Mouse (Mus musculus): ENCODE measurements around the gene Erg28. TPM values are rescaled to one million over a fixed set of nuclear protein-coding genes. Genes with fewer than 3 reads are reported as not detected.

Gene Erg28
- polyA plus RNA-seq, 1 experiment, result 38.5 TPM

DNA sequence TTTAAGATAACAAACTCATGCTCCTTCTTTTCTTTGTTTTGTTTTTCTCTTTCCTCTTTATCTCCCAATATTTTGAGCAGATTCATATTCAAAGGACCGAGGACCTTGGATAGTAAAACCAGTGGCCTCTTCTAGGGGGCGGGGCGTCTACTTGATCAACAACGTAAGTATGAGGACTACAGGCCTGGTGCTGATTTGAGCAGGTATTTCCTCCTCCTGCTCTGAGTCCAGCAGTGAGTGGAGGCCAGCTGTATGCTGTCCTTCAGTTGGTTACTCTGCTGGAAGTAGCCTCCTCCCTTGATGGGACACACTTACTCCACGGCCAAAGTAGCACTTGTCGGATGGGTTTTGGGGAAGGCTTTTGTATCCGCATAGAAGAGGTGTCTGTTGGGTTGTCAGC, 33.0 kb upstream of the Erg28 start:
- Histone ChIP-seq H3K27me3 (ENCODE audit: control insufficient read depth, insufficient read depth, insufficient read length) (no peaks in the 10 kb centered on the region), H3K79me2 (ENCODE audit: control insufficient read depth, insufficient read depth) (no peaks in the 10 kb centered on the region), H3K4me2 (ENCODE audit: low read depth) (no peak overlapping the region), H3K4me3 (no peak overlapping the region), H3ac (ENCODE audit: control insufficient read depth, insufficient read length) (no peak overlapping the region), H3K36me3 (ENCODE audit: control insufficient read depth, insufficient read depth) (no peaks in the 10 kb centered on the region)
- TF ChIP-seq SRF (IDR thresholded peaks at IDR 0.05; ENCODE audit: control insufficient read depth, insufficient read length, low read depth) (no peak), MYOG (IDR thresholded peaks at IDR 0.05; ENCODE audit: control insufficient read depth in 1 of 3, insufficient read depth in 1 of 3, insufficient read length in 2 of 3, low read depth in 2 of 3) (no peak), USF1 (IDR thresholded peaks at IDR 0.05; ENCODE audit: low read depth) (no peak), REST (IDR thresholded peaks at IDR 0.05; ENCODE audit: insufficient read depth, insufficient read length) (no peak), MYOD1 (IDR thresholded peaks at IDR 0.05; ENCODE audit: control insufficient read depth in 1 of 3, insufficient read length in 2 of 3, low read depth in 2 of 3) (no peak)

DNA sequence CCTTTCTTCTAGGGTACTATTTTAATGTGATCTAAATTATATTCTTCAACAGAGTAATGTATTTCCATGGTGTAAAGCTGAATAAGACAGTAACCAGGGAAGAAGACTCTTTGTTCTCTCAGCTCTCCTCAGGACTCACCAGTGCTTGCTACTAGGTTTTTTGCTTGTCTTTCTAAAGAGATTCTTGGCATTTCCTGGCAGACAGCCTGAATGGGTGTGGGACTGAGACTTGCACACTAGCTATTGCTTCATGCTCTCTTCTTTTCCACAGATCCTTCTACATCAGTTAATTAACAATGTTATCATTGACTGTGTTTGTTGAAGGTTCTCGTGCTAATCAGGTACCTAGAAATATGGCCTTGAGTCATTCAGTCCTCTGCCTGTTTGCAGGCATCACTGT, 29.9 kb upstream of the Erg28 start:
- H3K4me2 ChIP-seq (ENCODE audit: low read depth), result no peak overlapping the region
- no peak overlapping the region for H3K4me3 ChIP-seq
- TF ChIP-seq REST (IDR thresholded peaks at IDR 0.05; ENCODE audit: insufficient read depth, insufficient read length) (no peak), E2F4 (IDR thresholded peaks at IDR 0.05; ENCODE audit: insufficient read depth) (no peak), USF1 (IDR thresholded peaks at IDR 0.05; ENCODE audit: low read depth) (no peak), TCF3 (IDR thresholded peaks at IDR 0.05; ENCODE audit: insufficient read length, low read depth) (no peak), POLR2A (IDR thresholded peaks at IDR 0.05; ENCODE audit: insufficient read length, low read depth) (no peak), MYOD1 (IDR thresholded peaks at IDR 0.05; ENCODE audit: control insufficient read depth in 1 of 3, insufficient read length in 2 of 3, low read depth in 2 of 3) (no peak), SRF (IDR thresholded peaks at IDR 0.05; ENCODE audit: control insufficient read depth, insufficient read length, low read depth) (no peak), MAX (IDR thresholded peaks at IDR 0.05; ENCODE audit: low read depth) (no peak), MYOG (IDR thresholded peaks at IDR 0.05; ENCODE audit: control insufficient read depth in 1 of 3, insufficient read depth in 1 of 3, insufficient read length in 2 of 3, low read depth in 2 of 3) (no peak), POLR2AphosphoS2 (IDR thresholded peaks at IDR 0.05; ENCODE audit: insufficient read length, low read depth) (no peak), TCF12 (IDR thresholded peaks at IDR 0.05; ENCODE audit: insufficient read depth, poor library complexity, severe bottlenecking) (no peak)
- H3ac ChIP-seq (ENCODE audit: control insufficient read depth, insufficient read length), result no peak overlapping the region
- H3K79me2 ChIP-seq (ENCODE audit: control insufficient read depth, insufficient read depth), result no peaks in the 10 kb centered on the region
- H3K27me3 ChIP-seq (ENCODE audit: control insufficient read depth, insufficient read depth, insufficient read length), result no peaks in the 10 kb centered on the region
- H3K36me3 ChIP-seq (ENCODE audit: control insufficient read depth, insufficient read depth), result no peaks in the 10 kb centered on the region

DNA sequence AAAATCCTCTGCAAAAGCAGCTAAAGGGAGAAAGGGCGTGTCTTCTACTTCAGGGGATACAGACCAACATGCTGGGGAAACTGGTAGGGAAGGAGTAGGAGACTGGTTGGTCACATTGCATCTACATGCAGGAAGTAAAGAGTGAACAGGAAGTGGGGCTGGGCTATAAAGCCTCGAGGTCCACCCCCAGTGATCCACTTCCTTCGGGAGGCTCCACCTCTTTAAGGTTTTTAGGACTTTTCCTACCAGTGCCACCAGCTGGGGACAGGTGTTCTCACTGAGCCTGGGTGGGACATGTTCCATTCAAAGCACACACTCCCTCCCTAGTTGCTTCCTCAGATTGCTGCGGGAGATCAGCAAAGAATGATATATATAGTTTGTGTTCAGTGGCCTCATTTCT, 29.5 kb upstream of the Erg28 start:
- no peak overlapping the region for H3ac ChIP-seq (ENCODE audit: control insufficient read depth, insufficient read length)
- no peaks in the 10 kb centered on the region for H3K36me3 ChIP-seq (ENCODE audit: control insufficient read depth, insufficient read depth)
- no peak overlapping the region for H3K4me3 ChIP-seq
- no peaks in the 10 kb centered on the region for H3K79me2 ChIP-seq (ENCODE audit: control insufficient read depth, insufficient read depth)
- H3K4me2 ChIP-seq (ENCODE audit: low read depth), result no peak overlapping the region
- TF ChIP-seq TCF3 (IDR thresholded peaks at IDR 0.05; ENCODE audit: insufficient read length, low read depth), result no peak
- TF ChIP-seq POLR2A (IDR thresholded peaks at IDR 0.05; ENCODE audit: insufficient read length, low read depth), result no peak
- no peak for TF ChIP-seq MYOG (IDR thresholded peaks at IDR 0.05; ENCODE audit: control insufficient read depth in 1 of 3, insufficient read depth in 1 of 3, insufficient read length in 2 of 3, low read depth in 2 of 3)
- no peak for TF ChIP-seq POLR2AphosphoS2 (IDR thresholded peaks at IDR 0.05; ENCODE audit: insufficient read length, low read depth)
- no peak for TF ChIP-seq REST (IDR thresholded peaks at IDR 0.05; ENCODE audit: insufficient read depth, insufficient read length)
- TF ChIP-seq USF1 (IDR thresholded peaks at IDR 0.05; ENCODE audit: low read depth), result no peak
- no peak for TF ChIP-seq MAX (IDR thresholded peaks at IDR 0.05; ENCODE audit: low read depth)
- no peaks in the 10 kb centered on the region for H3K27me3 ChIP-seq (ENCODE audit: control insufficient read depth, insufficient read depth, insufficient read length)

DNA sequence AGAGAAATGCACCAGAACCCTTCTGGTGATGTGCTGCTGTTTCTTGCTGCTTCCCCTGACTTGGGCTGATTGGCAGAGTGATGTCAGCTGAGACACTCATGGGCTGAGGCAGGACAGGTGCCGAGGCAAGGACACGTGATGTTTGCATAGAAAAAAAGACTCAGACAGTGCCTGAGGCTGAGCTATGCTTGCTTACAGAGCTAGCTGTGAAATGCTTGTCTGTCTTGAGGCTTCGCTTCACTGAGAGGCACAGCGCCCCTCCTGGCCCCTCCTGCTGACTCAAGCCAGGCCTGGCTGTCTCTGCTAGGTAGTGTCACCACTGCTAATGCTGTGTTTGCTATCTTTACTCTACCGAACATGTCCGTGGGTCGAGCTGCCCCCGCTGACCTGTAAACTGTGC, 26.3 kb upstream of the Erg28 start:
- H3K27me3 ChIP-seq (ENCODE audit: control insufficient read depth, insufficient read depth, insufficient read length), result no peaks in the 10 kb centered on the region
- H3K36me3 ChIP-seq (ENCODE audit: control insufficient read depth, insufficient read depth), result peaks cover 3% of the 10 kb centered on the region
- TF ChIP-seq CEBPB (IDR thresholded peaks at IDR 0.05; ENCODE audit: insufficient read depth, poor library complexity, severe bottlenecking) (no peak), SRF (IDR thresholded peaks at IDR 0.05; ENCODE audit: control insufficient read depth, insufficient read length, low read depth) (no peak)
- no peak overlapping the region for H3K4me3 ChIP-seq
- no peak overlapping the region for H3K4me2 ChIP-seq (ENCODE audit: low read depth)
- no peak overlapping the region for H3ac ChIP-seq (ENCODE audit: control insufficient read depth, insufficient read length)
- H3K79me2 ChIP-seq (ENCODE audit: control insufficient read depth, insufficient read depth), result no peaks in the 10 kb centered on the region

DNA sequence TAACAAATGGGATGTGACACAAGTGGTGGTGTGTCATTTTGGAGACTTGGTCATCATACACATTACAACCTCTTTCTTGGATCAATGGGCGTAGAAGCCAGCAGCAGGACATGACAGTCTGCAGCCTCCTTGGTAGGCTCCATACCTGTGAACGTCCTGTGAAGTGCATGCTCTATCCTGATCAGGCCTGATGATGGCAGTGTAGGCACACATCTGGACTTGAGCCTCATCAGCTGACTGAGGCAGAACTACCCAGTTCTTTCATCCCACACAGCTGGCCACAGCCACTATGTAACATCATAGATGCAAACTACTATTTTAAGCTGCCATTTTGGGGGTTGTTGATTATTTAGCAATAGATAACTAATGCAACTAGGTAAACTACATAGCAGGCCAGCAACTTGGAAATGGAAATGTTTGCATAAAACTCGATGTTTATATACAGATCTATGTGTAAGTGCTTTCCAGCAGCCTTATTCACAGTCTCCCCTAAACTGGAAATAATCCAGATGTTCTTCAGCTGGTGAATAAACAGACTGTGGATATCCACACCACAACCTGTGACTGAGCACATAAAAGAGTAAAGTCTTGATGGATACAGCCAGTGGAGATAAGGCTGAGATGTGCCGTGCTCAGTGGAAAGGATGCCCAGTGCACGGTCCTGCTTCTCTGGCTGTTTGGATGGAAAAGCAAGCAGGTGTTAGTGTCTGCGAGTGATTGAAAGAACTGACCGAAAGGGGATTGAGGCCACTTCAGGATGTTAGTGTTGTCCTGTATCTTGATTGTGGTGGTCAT, 24.0 kb upstream of the Erg28 start:
- Histone ChIP-seq H3K36me3 (ENCODE audit: control insufficient read depth, insufficient read depth) (peaks cover 10% of the 10 kb centered on the region), H3K27me3 (ENCODE audit: control insufficient read depth, insufficient read depth, insufficient read length) (no peaks in the 10 kb centered on the region), H3K4me2 (ENCODE audit: low read depth) (no peak overlapping the region), H3K4me3 (no peak overlapping the region), H3K79me2 (ENCODE audit: control insufficient read depth, insufficient read depth) (no peaks in the 10 kb centered on the region), H3ac (ENCODE audit: control insufficient read depth, insufficient read length) (no peak overlapping the region)
- no peak for TF ChIP-seq TCF3 (IDR thresholded peaks at IDR 0.05; ENCODE audit: insufficient read length, low read depth)
- TF ChIP-seq SRF (IDR thresholded peaks at IDR 0.05; ENCODE audit: control insufficient read depth, insufficient read length, low read depth), result no peak
- no peak for TF ChIP-seq POLR2A (IDR thresholded peaks at IDR 0.05; ENCODE audit: insufficient read length, low read depth)
- no peak for TF ChIP-seq CEBPB (IDR thresholded peaks at IDR 0.05; ENCODE audit: insufficient read depth, poor library complexity, severe bottlenecking)
- TF ChIP-seq MAX (IDR thresholded peaks at IDR 0.05; ENCODE audit: low read depth), result no peak
- no peak for TF ChIP-seq MYOD1 (IDR thresholded peaks at IDR 0.05; ENCODE audit: control insufficient read depth in 1 of 3, insufficient read length in 2 of 3, low read depth in 2 of 3)
- no peak for TF ChIP-seq TCF12 (IDR thresholded peaks at IDR 0.05; ENCODE audit: insufficient read depth, poor library complexity, severe bottlenecking)
- no peak for TF ChIP-seq E2F4 (IDR thresholded peaks at IDR 0.05; ENCODE audit: insufficient read depth)
- no peak for TF ChIP-seq USF1 (IDR thresholded peaks at IDR 0.05; ENCODE audit: low read depth)
- TF ChIP-seq REST (IDR thresholded peaks at IDR 0.05; ENCODE audit: insufficient read depth, insufficient read length), result no peak
- TF ChIP-seq POLR2AphosphoS2 (IDR thresholded peaks at IDR 0.05; ENCODE audit: insufficient read length, low read depth), result no peak
- no peak for TF ChIP-seq MYOG (IDR thresholded peaks at IDR 0.05; ENCODE audit: control insufficient read depth in 1 of 3, insufficient read depth in 1 of 3, insufficient read length in 2 of 3, low read depth in 2 of 3)
